Mouse (Mus musculus): ENCODE results near the gene Mon1a. TPM values are rescaled to one million over a fixed set of nuclear protein-coding genes. Genes with fewer than 3 reads are reported as not detected.
A peak's percentile ranks its signal among the peaks of the same experiment; 100 is the strongest.

Mon1a gene
- polyA plus RNA-seq, 1 experiment = 31.5 TPM

DNA sequence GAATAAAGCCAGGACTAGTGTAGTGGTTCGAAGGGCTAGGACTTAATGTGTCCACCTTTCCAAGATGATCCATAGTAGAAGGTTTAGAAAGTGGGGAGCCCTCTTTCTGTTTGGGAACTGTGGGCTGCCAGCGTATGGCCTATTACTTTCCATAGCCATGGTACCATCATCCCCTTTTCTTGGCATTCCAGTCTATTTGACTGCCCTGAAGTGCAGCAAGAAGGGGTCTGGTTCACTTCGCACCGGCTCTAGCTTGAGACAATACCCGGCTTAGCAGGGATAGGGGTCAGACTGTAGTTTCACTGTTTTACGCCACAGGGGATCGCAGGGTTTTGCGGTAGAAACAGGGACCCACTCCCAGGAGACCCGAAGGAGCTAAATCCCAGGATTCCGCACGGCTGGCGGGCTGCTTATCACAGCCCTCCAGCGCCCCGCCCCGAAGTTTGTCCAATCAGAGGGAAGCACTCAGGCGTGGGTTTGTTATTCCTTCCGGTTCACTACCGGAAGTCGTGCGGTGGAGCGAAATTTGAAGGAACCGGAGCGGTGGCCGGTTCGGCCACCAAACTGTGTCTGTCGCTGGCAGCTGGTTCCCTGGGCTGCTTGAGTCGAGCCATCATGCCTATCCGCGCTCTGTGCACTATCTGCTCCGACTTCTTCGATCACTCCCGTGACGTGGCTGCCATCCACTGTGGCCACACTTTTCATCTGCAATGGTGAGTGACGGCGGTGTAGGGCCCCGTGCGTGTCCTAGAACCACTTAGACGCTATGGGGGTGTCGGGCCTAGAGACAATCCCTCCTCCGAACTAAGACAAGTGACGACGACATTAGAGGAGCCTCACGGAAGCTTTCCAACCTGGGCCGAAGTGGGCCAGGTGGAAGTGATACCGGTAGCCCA lies 62.8 kb downstream of the Mon1a start:
- peak; percentile 97 for DNase-seq (ENCODE audit: low read depth)
- TF ChIP-seq CTCF (IDR thresholded peaks at IDR 0.05; ENCODE audit: borderline replicate concordance, extremely low read depth, insufficient read depth, insufficient read length) (no peak), POLR2A (IDR thresholded peaks at IDR 0.05; ENCODE audit: borderline replicate concordance, extremely low read depth, insufficient read depth, insufficient read length, poor library complexity, severe bottlenecking) (peak; percentile 40; the same call in 1 of the 2 replicates)

Other genes with a start within 250 kb of the Mon1a start
- gene Slc38a3, start 218.6 kb upstream of the Mon1a start, polyA plus RNA-seq (2012; rRNA removed) = 79.7 and 82.3 TPM in 2 replicates
- 0.39 and 0.48 TPM in 2 replicates for gene Gnat1, start 208.4 kb upstream of the Mon1a start, polyA plus RNA-seq (2012; rRNA removed)
- gene Sema3f, start 177.7 kb upstream of the Mon1a start, polyA plus RNA-seq (2012; rRNA removed) = 163 and 176 TPM in 2 replicates
- gene Rbm5, start 117.2 kb upstream of the Mon1a start, polyA plus RNA-seq (2012; rRNA removed) = 183 and 228 TPM in 2 replicates
- gene Rbm6, start 14.9 kb upstream of the Mon1a start, polyA plus RNA-seq (2012; rRNA removed) = 82.3 and 90.4 TPM in 2 replicates
- 4.2 and 6.5 TPM in 2 replicates for gene Mst1r, start 18.7 kb downstream of the Mon1a start, polyA plus RNA-seq (2012; rRNA removed)
- gene Actl11, start 40.3 kb downstream of the Mon1a start, polyA plus RNA-seq (2012; rRNA removed) = not detected in 2 replicates
- 40.3 and 70.1 TPM in 2 replicates for gene Camkv, start 47.5 kb downstream of the Mon1a start, polyA plus RNA-seq (2012; rRNA removed)
- gene Traip, start 62.0 kb downstream of the Mon1a start, polyA plus RNA-seq (2012; rRNA removed) = 6.9 and 7.8 TPM in 2 replicates
- 4.3 and 5.8 TPM in 2 replicates for gene Uba7, start 87.4 kb downstream of the Mon1a start, polyA plus RNA-seq (2012; rRNA removed)
- 1.3 and 1.7 TPM in 2 replicates for gene Gm20661, start 94.9 kb downstream of the Mon1a start, polyA plus RNA-seq (2012; rRNA removed)
- 13.3 and 14.6 TPM in 2 replicates for gene Inka1, start 97.7 kb downstream of the Mon1a start, polyA plus RNA-seq (2012; rRNA removed)
- gene Cdhr4, start 104.3 kb downstream of the Mon1a start, polyA plus RNA-seq (2012; rRNA removed) = 6.1 and 6.7 TPM in 2 replicates
- gene Gm20662, start 108.2 kb downstream of the Mon1a start, polyA plus RNA-seq (2012; rRNA removed) = 2.3 and 4.5 TPM in 2 replicates
- gene Ip6k1, start 114.3 kb downstream of the Mon1a start, polyA plus RNA-seq (2012; rRNA removed) = 163 and 198 TPM in 2 replicates
- 15.7 and 16.8 TPM in 2 replicates for gene Gmppb, start 161.1 kb downstream of the Mon1a start, polyA plus RNA-seq (2012; rRNA removed)
- gene Amigo3, start 165.0 kb downstream of the Mon1a start, polyA plus RNA-seq (2012; rRNA removed) = 3.6 and 4.0 TPM in 2 replicates
- 0.08 and 0.10 TPM in 2 replicates for gene Mst1, start 192.3 kb downstream of the Mon1a start, polyA plus RNA-seq (2012; rRNA removed)
- 93.3 and 93.5 TPM in 2 replicates for gene Rnf123, start 195.2 kb downstream of the Mon1a start, polyA plus RNA-seq (2012; rRNA removed)
- 65.1 and 81.4 TPM in 2 replicates for gene Apeh, start 206.5 kb downstream of the Mon1a start, polyA plus RNA-seq (2012; rRNA removed)